Mouse (Mus musculus) ovary, adult 18-20 months (tissue): ENCODE measurements at regions not wholly inside any gene's neighbourhood (a gene's known extent, or its start where the extent isn't known, plus 50 kb on each side); places are given as distances from the start of the nearest gene placed in this dataset.

ENCODE experiments used
- DNase-seq: peaks from one replicate; pipeline ENCODE4 v3.0.0; 2022; ENCODE audit warnings: low spot score, mixed read lengths

GRCm38 (mm10) chr2:48457117-48457516, 356.8 kb upstream of the Acvr2a start:
- no peak for DNase-seq

DNA sequence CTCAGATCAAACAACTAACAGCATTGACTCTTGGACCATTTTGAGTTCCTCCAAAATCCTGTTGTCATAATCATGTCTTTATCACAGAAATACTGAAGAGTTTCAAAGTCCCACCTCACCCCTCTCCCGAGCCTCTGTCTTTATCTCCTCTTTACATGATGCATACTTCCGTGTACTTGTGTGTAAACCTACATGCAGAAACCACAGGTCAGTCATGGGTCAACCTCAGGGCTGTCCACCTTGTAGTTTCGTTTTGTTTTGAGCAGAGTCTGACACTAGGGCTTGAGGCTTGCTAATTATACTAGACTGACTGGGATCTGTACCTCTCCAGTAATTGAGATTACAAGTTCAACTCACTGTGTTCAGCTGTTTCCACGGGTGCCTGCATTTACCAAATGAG, 348.4 kb upstream of the Acvr2a start:
- no peak for DNase-seq

- DNase-seq, result no peak
Measured at GRCm38 (mm10) chr2:48468895-48469294, 345.0 kb upstream of the Acvr2a start.

DNA sequence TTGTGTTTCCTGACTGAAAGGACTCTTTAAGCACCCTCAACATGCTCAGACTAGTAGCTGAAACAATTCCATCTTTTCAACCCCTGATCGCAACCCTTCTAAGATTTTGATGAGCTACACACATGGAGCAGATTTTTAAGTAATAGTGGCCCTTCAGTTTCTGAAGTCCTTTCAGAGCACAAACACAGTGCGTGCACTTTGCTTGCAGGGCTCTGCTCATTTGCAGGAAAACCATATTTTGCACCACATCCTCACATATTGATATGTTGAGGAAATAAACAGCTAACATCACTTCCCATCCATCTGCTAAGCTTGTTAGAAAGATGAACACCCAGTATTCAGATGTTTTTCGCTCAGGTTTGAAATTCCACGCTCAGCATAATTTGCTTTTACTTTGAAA, 344.6 kb upstream of the Acvr2a start:
- no peak for DNase-seq

GRCm38 (mm10) chr2:48473102-48473501, 340.8 kb upstream of the Acvr2a start:
- no peak for DNase-seq

DNA sequence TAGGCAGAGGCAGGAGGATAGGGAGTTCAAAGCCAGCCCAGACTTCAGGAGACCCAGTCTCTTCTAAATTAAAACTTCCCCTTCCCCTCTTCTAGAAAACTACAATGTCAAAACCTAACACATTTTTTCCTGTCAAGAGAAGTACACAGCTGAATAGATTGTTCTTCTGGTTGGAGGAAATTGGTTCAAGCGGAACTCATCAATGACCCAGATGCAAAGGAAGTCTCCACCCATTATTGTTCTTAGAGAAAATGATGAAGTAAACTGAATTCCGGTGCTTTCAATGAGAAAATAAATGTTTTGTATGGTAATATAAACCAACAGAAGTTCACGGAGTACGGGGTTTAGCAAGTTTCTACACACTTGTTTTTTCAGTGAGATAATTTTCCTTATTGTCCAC, 339.3 kb upstream of the Acvr2a start:
- no peak for DNase-seq

DNA sequence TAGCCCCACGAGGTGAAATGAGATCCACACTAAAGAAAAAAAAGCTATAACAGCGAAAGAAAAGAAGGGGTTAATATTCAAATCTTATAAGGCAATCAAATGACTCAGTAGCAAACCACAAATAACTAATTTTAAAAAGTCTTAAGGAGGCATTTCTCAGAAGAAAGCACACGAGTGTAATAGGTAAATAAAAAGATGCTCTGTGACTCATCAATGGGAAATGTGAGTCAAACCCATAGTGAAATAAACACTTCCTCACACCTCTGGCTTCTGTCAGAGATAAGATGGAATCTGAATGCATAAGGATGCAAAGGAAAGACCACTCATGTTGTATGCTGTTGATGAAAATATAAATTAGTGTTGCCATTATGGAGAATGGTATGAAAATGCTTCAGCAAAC, 337.1 kb upstream of the Acvr2a start:
- DNase-seq, result no peak

DNA sequence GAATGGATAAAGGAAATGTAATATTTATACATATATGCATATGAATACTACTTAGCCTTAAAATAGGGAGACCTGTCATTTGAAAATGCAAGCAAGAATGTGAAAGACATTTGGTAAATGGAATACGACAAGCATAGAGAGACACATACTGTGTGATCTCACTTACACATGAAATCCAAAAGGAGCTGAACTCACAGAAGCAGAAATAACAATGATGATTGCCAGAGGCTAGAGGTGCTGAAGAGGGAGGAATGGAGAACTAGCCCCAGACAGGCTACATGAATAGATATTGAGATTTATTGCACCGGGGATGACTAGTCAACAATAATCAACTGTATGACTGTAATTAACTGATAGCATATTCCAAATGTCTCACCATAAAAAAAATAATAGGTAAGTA, 336.6 kb upstream of the Acvr2a start:
- no peak for DNase-seq

- no peak for DNase-seq
Measured at GRCm38 (mm10) chr2:48479601-48480000, 334.3 kb upstream of the Acvr2a start.

GRCm38 (mm10) chr2:48480428-48481191, 333.3 kb upstream of the Acvr2a start:
- no peak for DNase-seq

DNA sequence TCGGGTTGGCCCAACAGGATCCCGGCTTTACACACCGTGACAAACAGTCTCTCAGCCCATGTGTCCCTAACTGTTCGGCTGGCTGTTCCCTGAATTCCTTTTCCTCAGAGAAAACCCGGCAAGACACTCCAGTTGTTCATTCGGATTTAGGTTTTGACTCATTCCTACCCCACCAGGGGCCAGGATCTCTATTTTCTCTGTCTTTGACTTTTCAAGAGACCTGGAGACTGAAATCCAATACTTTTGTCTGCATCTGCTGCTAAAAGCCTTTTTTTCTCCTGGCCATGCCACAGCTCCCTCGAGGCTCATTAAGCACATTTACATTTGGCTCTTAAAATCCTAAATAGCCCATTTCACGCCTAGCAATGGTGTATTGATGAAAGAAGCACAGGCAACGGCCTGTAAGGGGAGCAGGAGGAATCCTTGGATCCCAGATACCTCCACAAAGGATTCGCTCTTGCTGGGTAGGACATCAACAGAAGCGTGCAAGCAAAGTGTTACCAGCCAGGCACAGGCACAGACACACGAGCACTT, 332.6 kb upstream of the Acvr2a start:
- DNase-seq, result no peak

DNA sequence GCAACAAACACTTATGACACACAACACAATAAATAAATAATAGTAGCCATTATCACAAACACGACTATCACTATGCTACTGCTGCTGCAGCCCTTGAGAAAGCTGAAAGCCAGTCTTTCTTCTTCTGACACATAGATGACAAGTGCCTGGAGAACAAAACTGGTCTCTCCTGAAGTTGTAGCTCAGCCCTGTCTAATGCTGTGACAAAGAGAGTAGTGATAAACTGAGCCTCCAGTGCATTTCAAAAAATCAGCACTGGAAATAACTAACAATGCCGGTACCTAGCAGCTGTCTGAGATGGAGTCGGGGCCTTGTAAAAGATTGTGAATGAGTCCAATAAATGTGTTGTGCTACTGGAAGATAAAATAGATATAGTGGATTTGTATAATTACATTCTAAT, 320.3 kb upstream of the Acvr2a start:
- no peak for DNase-seq

DNA sequence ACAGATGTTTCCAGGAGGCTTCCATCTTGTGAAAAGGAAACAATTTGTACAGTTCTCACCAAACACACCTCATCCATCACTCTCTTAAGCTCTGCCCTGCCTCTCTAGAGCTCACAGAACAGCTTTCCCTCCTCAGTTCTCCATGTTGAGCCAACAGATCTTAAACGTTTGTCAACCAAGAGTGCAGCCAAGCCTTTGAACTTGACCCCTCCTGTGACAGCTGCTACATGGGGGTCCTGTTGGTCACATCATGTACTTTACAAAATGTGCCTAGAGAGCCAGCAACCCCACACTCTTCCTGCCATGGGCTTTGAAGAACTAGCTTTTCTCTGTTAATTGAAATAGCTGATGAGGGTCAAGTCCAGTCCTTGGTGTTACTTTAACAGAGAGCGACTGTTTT, 319.8 kb upstream of the Acvr2a start:
- DNase-seq, result no peak

GRCm38 (mm10) chr2:48494632-48495031, 319.3 kb upstream of the Acvr2a start:
- no peak for DNase-seq

- DNase-seq, result no peak
Measured at GRCm38 (mm10) chr2:48498047-48498723, 315.7 kb upstream of the Acvr2a start.

DNA sequence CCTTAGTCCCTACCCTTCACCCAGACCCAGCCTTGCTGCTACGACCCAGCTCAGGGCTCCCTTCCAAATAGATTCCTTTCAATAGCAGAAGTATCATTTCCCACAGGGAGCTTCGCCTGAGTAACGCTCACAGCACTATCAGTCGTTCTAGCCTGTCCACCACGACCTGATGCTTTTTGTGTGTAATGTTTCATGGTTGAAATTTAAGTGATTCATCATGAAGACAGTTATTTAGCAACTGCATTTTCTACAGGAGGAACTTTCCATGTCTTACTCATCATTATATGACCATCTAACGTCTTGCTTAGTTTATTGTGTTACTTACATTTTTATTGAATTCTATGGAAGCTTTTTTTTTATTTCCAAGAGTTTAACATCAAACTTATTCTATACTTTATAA, 314.5 kb upstream of the Acvr2a start:
- no peak for DNase-seq

GRCm38 (mm10) chr2:48501387-48501786, 312.5 kb upstream of the Acvr2a start:
- DNase-seq, result no peak

GRCm38 (mm10) chr2:48513848-48514247, 300.1 kb upstream of the Acvr2a start:
- DNase-seq, result no peak

DNA sequence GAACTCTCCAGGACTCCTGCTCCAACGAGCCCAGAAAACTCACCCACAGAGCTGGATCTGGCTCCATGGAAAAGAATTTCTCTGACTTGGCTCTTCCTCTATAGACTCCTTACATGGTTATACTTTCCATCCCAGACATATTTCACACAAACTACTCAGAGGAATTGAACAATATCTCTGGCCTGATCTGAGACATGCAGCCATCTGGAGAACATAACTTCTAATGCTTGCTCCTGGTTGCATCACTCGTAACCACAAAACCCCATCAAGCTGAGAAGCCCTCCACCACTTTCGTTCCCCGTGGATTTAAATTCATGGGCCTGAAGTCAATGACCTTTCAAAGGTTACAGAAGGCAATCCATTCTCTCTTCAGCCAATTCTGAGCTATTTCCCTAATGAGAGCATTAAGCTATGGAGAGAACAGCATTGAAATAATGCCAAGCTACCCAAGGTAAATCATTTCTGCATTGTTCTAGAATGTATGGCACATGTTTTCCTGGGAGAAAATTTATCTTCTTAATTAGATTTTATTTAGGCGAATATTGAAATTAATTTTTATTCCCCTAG, 294.0 kb upstream of the Acvr2a start:
- no peak for DNase-seq

GRCm38 (mm10) chr2:48520535-48520971, 293.4 kb upstream of the Acvr2a start:
- no peak for DNase-seq

- DNase-seq, result no peak
Measured at GRCm38 (mm10) chr2:48535453-48535852, 278.5 kb upstream of the Acvr2a start.

DNA sequence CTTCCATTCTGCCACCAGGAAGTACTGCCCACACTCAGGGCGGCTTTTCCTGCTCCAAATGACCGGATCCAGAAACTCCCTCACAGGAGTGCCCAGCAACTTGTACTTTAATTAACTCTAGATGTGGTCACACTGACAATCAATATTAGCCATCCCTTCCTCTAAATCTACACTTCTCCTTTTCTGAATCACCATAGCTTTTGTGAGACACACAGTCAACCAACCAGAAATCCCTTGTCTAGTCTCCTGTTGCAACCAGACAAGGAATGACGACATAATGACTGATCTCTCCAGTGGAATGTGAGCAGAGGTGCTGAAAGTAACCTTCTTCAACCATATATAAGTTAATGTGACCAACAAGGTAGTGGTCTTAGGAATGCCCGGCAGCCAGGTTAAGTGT, 277.0 kb upstream of the Acvr2a start:
- DNase-seq, result no peak

- DNase-seq, result no peak
Measured at GRCm38 (mm10) chr2:48538668-48539341, 275.1 kb upstream of the Acvr2a start.
